Mouse (Mus musculus) gastrocnemius, adult 2 months (tissue): Measurements from ENCODE around the gene Ak5. TPM values are rescaled to one million over a fixed set of nuclear protein-coding genes. Genes with fewer than 3 reads are reported as not detected.
"Not testable (repeated sequence)": the region's sequence is repeated elsewhere in the genome, so short reads cannot be mapped to it uniquely, and the experiment has no call there.

Experiments
- DNase-seq: peaks from one replicate; pipeline ENCODE4 v3.0.0; 2022
- H3K27ac ChIP-seq: fragments of 200-600 bp; 2 replicates; pipeline ENCODE4 v1.8.1; 2022; ENCODE audit warnings: mild to moderate bottlenecking
- H3K4me3 ChIP-seq: fragments of 200-600 bp; 2 replicates; pipeline ENCODE4 v1.8.1; 2022; ENCODE audit warnings: mild to moderate bottlenecking, moderate library complexity
- CTCF ChIP-seq: fragments of 200-600 bp; IDR thresholded peaks from 2 replicates; pipeline ENCODE4 v1.8.1; 2022; ENCODE audit warnings: antibody characterized with exemption, mild to moderate bottlenecking, moderate library complexity
- intact Hi-C: fragments of 180-260 bp; cut with DNase I; formaldehyde crosslinking; loops from one replicate; pipeline ENCODE4 v1.15.1; 2025
- total RNA-seq, 2 experiments: library from RNA; stranded (reverse); gene quantifications; 2 replicates each; pipeline ENCODE4 v1.2.3; 2021

Ak5 gene
- total RNA-seq, 2 experiments from 2014 or later = 0.33 TPM; not detected in 1

GRCm38 (mm10) chr3:152605849-152606248, 62.3 kb downstream of the Ak5 start:
- H3K4me3 ChIP-seq = no peak overlapping the region

GRCm38 (mm10) chr3:152599679-152600078, 68.5 kb downstream of the Ak5 start:
- intact Hi-C loops = no loop called here
- H3K4me3 ChIP-seq = no peak overlapping the region
- no peak for DNase-seq
- TF ChIP-seq CTCF = no peak
- H3K27ac ChIP-seq = no peak overlapping the region

More at GRCm38 (mm10) chr3:152605849-152606248, 62.3 kb downstream of the Ak5 start:
- intact Hi-C loops = no loop called here
- no peak for TF ChIP-seq CTCF
- DNase-seq = no peak
- H3K27ac ChIP-seq = no peak overlapping the region

- H3K27ac ChIP-seq = no peak overlapping the region
- DNase-seq = no peak
- no peak overlapping the region for H3K4me3 ChIP-seq
- TF ChIP-seq CTCF = no peak
- intact Hi-C loops = no loop called here
These were observed 71.6 kb downstream of the Ak5 start for GRCm38 (mm10) chr3:152596406-152597050.

- TF ChIP-seq CTCF = no peak
- Histone ChIP-seq H3K4me3 (no peak overlapping the region), H3K27ac (no peak overlapping the region; the same call in 1 of the 2 replicates)
- intact Hi-C loops = no loop called here
- DNase-seq = no peak
These were observed 75.3 kb downstream of the Ak5 start for GRCm38 (mm10) chr3:152592767-152593425.

- Histone ChIP-seq H3K4me3 (no peak overlapping the region), H3K27ac (no peak overlapping the region)
- DNase-seq = no peak
- intact Hi-C loops = no loop called here
- TF ChIP-seq CTCF = no peak
These were observed 77.7 kb downstream of the Ak5 start for GRCm38 (mm10) chr3:152590491-152590890.

- intact Hi-C loops, DNase-seq, H3K27ac ChIP-seq, H3K4me3 ChIP-seq: not testable (repeated sequence)
These were observed 79.1 kb downstream of the Ak5 start for GRCm38 (mm10) chr3:152589101-152589500.

- TF ChIP-seq CTCF = no peak
- no peak overlapping the region for H3K27ac ChIP-seq
- no peak for DNase-seq
- no peak overlapping the region for H3K4me3 ChIP-seq
- intact Hi-C loops = no loop called here
These were observed 81.2 kb downstream of the Ak5 start for GRCm38 (mm10) chr3:152587007-152587406.

- Histone ChIP-seq H3K4me3 (no peak overlapping the region), H3K27ac (no peak overlapping the region)
- TF ChIP-seq CTCF = no peak
- intact Hi-C loops = no loop called here
- no peak for DNase-seq
These were observed 82.0 kb downstream of the Ak5 start for GRCm38 (mm10) chr3:152586191-152586590.

GRCm38 (mm10) chr3:152585581-152585980, 82.6 kb downstream of the Ak5 start:
- DNase-seq = no peak
- no peak overlapping the region for H3K4me3 ChIP-seq
- intact Hi-C loops = no loop called here
- no peak for TF ChIP-seq CTCF
- H3K27ac ChIP-seq = no peak overlapping the region

GRCm38 (mm10) chr3:152583033-152583432, 85.1 kb downstream of the Ak5 start:
- intact Hi-C loops = no loop called here
- TF ChIP-seq CTCF = no peak
- no peak overlapping the region for H3K27ac ChIP-seq
- H3K4me3 ChIP-seq = no peak overlapping the region
- no peak for DNase-seq

GRCm38 (mm10) chr3:152581853-152582252, 86.3 kb downstream of the Ak5 start:
- intact Hi-C loops, H3K4me3 ChIP-seq, H3K27ac ChIP-seq, DNase-seq: not testable (repeated sequence)

GRCm38 (mm10) chr3:152579984-152580591, 88.1 kb downstream of the Ak5 start:
- no peak overlapping the region for H3K4me3 ChIP-seq
- TF ChIP-seq CTCF = no peak
- intact Hi-C loops = no loop called here
- H3K27ac ChIP-seq = no peak overlapping the region
- no peak for DNase-seq
